In the genomic region with DNA sequence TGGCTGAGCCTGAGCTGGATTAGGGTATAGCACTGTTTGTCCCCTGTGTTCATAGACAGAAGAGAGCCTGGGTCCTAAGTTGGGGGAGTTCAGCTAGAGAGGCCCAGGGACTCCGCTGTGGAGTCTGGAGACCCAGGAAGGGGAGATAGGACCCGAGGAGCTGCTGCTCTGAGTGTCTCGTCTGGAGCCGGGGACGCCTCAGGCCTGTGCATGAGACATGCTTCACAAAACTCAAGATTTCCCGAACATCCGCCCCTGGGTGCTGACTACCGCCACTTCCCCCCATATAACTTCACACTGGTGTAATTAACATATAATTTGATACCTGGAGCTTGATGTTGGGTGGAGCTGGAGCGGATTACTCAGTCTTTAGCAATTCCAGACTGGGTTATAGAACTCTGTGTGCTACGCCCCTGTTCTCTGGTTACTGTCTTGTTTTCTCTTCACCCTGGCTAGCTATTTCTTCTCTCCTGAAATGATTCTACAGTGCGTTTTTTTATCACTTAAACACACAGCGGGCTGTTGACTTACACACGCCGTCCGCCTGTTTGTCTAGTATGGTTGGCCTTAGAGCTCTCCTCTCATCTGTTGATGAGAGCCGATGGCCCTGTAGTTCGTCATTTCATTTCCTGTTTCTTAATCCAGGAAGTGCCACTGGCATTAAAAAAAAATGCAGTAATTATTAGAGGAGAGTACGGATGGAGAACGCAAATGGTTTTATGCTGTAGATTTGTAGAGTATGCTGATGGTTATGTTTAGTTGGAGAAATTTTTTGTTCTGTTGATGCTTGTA, we compare ENCODE assay signal across 11 mouse cellular contexts.
DNase-seq lines count a peak whose midpoint lies in the region; ATAC-seq and TF ChIP-seq lines count a peak whose summit lies in the region.
"Had no signal": no experiment of that assay in that cellular context is flagged by ENCODE, and none has a peak within 500 bp of the region (broad histone marks: within the 10 kb centered on the region; RNA-seq: fewer than 3 reads in every experiment).

No protein-coding gene starts in this region.

- H3K27ac ChIP-seq in kidney, embryonic 14.5 days (ENCODE audit: low read depth, low read length), result peak overlapping the region; percentile 5; the same call in 1 of the 2 replicates
- H3K27ac ChIP-seq in embryonic facial prominence, embryonic 12.5 days, result peak overlapping the region; percentile 63
- peak overlapping the region; percentile 33; the same call in 1 of the 2 replicates for H3K27ac ChIP-seq in liver, embryonic 15.5 days (replicated peaks)
- H3K27ac ChIP-seq in cerebellum, adult 2 months (ENCODE audit: insufficient read depth, low read length), result no peak overlapping the region
- H3K27ac ChIP-seq: neural tube, embryonic 12.5 days had no signal

- no peaks in the 10 kb centered on the region for H3K9me3 ChIP-seq in kidney, embryonic 14.5 days (ENCODE audit: control insufficient read depth, low read length)
- H3K9me3 ChIP-seq in E14TG2a.4 (ENCODE audit: low read length), result no peaks in the 10 kb centered on the region
- H3K9me3 ChIP-seq in embryonic facial prominence, embryonic 12.5 days, result no peaks in the 10 kb centered on the region
- no peaks in the 10 kb centered on the region for H3K9me3 ChIP-seq in liver, embryonic 15.5 days (replicated peaks)
- H3K9me3 ChIP-seq: neural tube, embryonic 12.5 days had no signal

- H3K36me3 ChIP-seq in kidney, embryonic 14.5 days (ENCODE audit: control insufficient read depth, insufficient read depth, low read length), result no peaks in the 10 kb centered on the region
- no peaks in the 10 kb centered on the region for H3K36me3 ChIP-seq in E14TG2a.4 (ENCODE audit: insufficient read depth, low read length)
- H3K36me3 ChIP-seq in embryonic facial prominence, embryonic 12.5 days, result no peaks in the 10 kb centered on the region
- H3K36me3 ChIP-seq in liver, embryonic 15.5 days (replicated peaks), result no peaks in the 10 kb centered on the region
- H3K36me3 ChIP-seq: G1E; neural tube, embryonic 12.5 days had no signal

- intact Hi-C loops in left cerebral cortex, postnatal 10 days (cut with DNase I), result no loop called here

- DNase-seq in kidney, postnatal 25 days, result no peak
- DNase-seq in left cerebral cortex, postnatal 10 days (ENCODE audit: extremely low spot score in 1 of 2, low spot score in 2 of 2), result no peak
- DNase-seq in cerebellum, adult 2 months, result no peak
- no peak for DNase-seq in spleen, postnatal 36 days (ENCODE audit: low spot score in 2 of 2)
- DNase-seq: kidney, postnatal 10 days had no signal

- H3K9ac ChIP-seq in kidney, embryonic 14.5 days (ENCODE audit: low read depth, low read length), result 0 out of 2 replicates have a peak overlapping the region, but pooled peaks have one; percentile 23
- H3K9ac ChIP-seq in embryonic facial prominence, embryonic 12.5 days, result 0 out of 2 replicates have a peak overlapping the region, but pooled peaks have one; percentile 15
- no peak overlapping the region for H3K9ac ChIP-seq in liver, embryonic 15.5 days
- H3K9ac ChIP-seq: neural tube, embryonic 12.5 days had no signal

- peaks cover 49% of the 10 kb centered on the region for H3K4me1 ChIP-seq in kidney, embryonic 14.5 days (ENCODE audit: control insufficient read depth, insufficient read depth, low read length)
- H3K4me1 ChIP-seq in E14TG2a.4 (replicated peaks; ENCODE audit: low read depth, low read length), result peaks cover 33% of the 10 kb centered on the region
- peaks cover 59% of the 10 kb centered on the region for H3K4me1 ChIP-seq in embryonic facial prominence, embryonic 12.5 days
- H3K4me1 ChIP-seq in liver, embryonic 15.5 days (replicated peaks), result peaks cover 34% of the 10 kb centered on the region
- no peaks in the 10 kb centered on the region for H3K4me1 ChIP-seq in cerebellum, adult 2 months (ENCODE audit: control insufficient read depth, insufficient read depth, low read length)

- TF ChIP-seq CTCF in E14TG2a.4 (conservative IDR thresholded peaks at IDR 0.05; ENCODE audit: low read length), result no peak
- no peak for TF ChIP-seq CTCF in cerebellum, adult 2 months (IDR thresholded peaks at IDR 0.05; ENCODE audit: borderline replicate concordance, insufficient read depth, low read depth, low read length)

- H3K4me2 ChIP-seq in kidney, embryonic 14.5 days (replicated peaks; ENCODE audit: low read depth, low read length), result no peak overlapping the region
- 0 out of 2 replicates have a peak overlapping the region, but pooled peaks have one; percentile 2 for H3K4me2 ChIP-seq in embryonic facial prominence, embryonic 12.5 days (replicated peaks)
- H3K4me2 ChIP-seq in liver, embryonic 15.5 days, result no peak overlapping the region
- H3K4me2 ChIP-seq: neural tube, embryonic 12.5 days had no signal

- no peaks in the 10 kb centered on the region for H3K27me3 ChIP-seq in kidney, embryonic 14.5 days (ENCODE audit: control insufficient read depth, insufficient read depth, low read length)
- no peaks in the 10 kb centered on the region; the same call in 1 of the 2 replicates for H3K27me3 ChIP-seq in E14TG2a.4 (ENCODE audit: insufficient read depth, low read length)
- H3K27me3 ChIP-seq in embryonic facial prominence, embryonic 12.5 days, result no peaks in the 10 kb centered on the region
- H3K27me3 ChIP-seq in liver, embryonic 15.5 days, result no peaks in the 10 kb centered on the region
- 0 out of 2 replicates have a peak, but pooled peaks cover 2% of the 10 kb centered on the region for H3K27me3 ChIP-seq in cerebellum, adult 2 months (ENCODE audit: control insufficient read depth, insufficient read depth, low read length)
- H3K27me3 ChIP-seq: neural tube, embryonic 12.5 days had no signal

- peak; percentile 18; the same call in 1 of the 2 replicates for ATAC-seq in kidney, embryonic 14.5 days (ENCODE audit: low FRiP score, low TSS enrichment)
- no peak; the same call in 1 of the 2 replicates for ATAC-seq in embryonic facial prominence, embryonic 12.5 days (ENCODE audit: insufficient number of reproducible peaks, insufficient read depth, low FRiP score, low TSS enrichment)
- ATAC-seq in liver, embryonic 15.5 days (ENCODE audit: insufficient read depth), result no peak; the same call in 1 of the 2 replicates

- no peak for TF ChIP-seq POLR2A in cerebellum, adult 2 months (IDR thresholded peaks at IDR 0.05; ENCODE audit: borderline replicate concordance, insufficient read depth, low read length)

- H3K4me3 ChIP-seq in kidney, embryonic 14.5 days (ENCODE audit: low read length), result no peak overlapping the region
- peak overlapping the region; percentile 39 for H3K4me3 ChIP-seq in E14TG2a.4 (replicated peaks; ENCODE audit: low read length)
- no peak overlapping the region for H3K4me3 ChIP-seq in embryonic facial prominence, embryonic 12.5 days
- H3K4me3 ChIP-seq in liver, embryonic 15.5 days (replicated peaks), result no peak overlapping the region
- H3K4me3 ChIP-seq in cerebellum, adult 2 months (replicated peaks; ENCODE audit: insufficient read depth, low read depth, low read length), result no peak overlapping the region
- H3K4me3 ChIP-seq: neural tube, embryonic 12.5 days had no signal

- 37% methylated on average over 19 of the region's 19 CpGs for WGBS in kidney, embryonic 14.5 days
- WGBS in embryonic facial prominence, embryonic 12.5 days, result 45% methylated on average over 19 of the region's 19 CpGs
- WGBS in liver, embryonic 15.5 days (ENCODE audit: insufficient replicate concordance), result 52% methylated on average over 19 of the region's 19 CpGs
- 91% methylated on average over 19 of the region's 19 CpGs for WGBS in cerebellum, adult 2 months
